Mouse (Mus musculus) liver, embryonic 16.5 days (tissue): Measurements from ENCODE around the gene Ddit4. TPM values are rescaled to one million over a fixed set of nuclear protein-coding genes. Genes with fewer than 3 reads are reported as not detected.

Experiments used
- ATAC-seq: fragments of 200-750 bp; cut with Nextera tagmentation; 2 replicates; pipeline ENCODE4 v1.8.0; 2017; ENCODE audit warnings: low read depth, mild to moderate bottlenecking, moderate number of reproducible peaks, moderate library complexity
- H3K27ac ChIP-seq: fragments of 300-500 bp; sonication (generic); 2 replicates; pipeline ENCODE4 v1.5.1; 2014; ENCODE audit warnings: mild to moderate bottlenecking, low read length
- H3K27me3 ChIP-seq: fragments of 300-500 bp; sonication (generic); 2 replicates; pipeline ENCODE4 v1.6.1; 2014; ENCODE audit warnings: low read depth, low read length, mixed read lengths; ENCODE audit not compliant: control insufficient read depth, insufficient read depth
- H3K36me3 ChIP-seq: fragments of 300-500 bp; sonication (generic); 2 replicates; pipeline ENCODE4 v1.6.1; 2014; ENCODE audit warnings: mild to moderate bottlenecking; ENCODE audit not compliant: control insufficient read depth, insufficient read depth
- H3K4me1 ChIP-seq: fragments of 300-500 bp; sonication (generic); 2 replicates; pipeline ENCODE4 v1.6.1; 2014; ENCODE audit warnings: low read depth, low read length, mixed read lengths; ENCODE audit not compliant: control insufficient read depth
- H3K4me2 ChIP-seq: fragments of 300-500 bp; sonication (generic); 2 replicates; pipeline ENCODE4 v1.6.1; 2014; ENCODE audit warnings: low read depth, low read length, mixed read lengths
- H3K4me3 ChIP-seq: fragments of 300-500 bp; sonication (generic); 2 replicates; pipeline ENCODE4 v1.5.1; 2014; ENCODE audit warnings: low read depth, mild to moderate bottlenecking, low read length
- H3K9ac ChIP-seq: fragments of 300-500 bp; sonication (generic); 2 replicates; pipeline ENCODE4 v1.6.1; 2014; ENCODE audit warnings: low read depth, low read length
- H3K9me3 ChIP-seq: fragments of 300-500 bp; sonication (generic); replicated peaks from 2 replicates; pipeline ENCODE4 v1.6.1; 2016; ENCODE audit warnings: low read length; ENCODE audit not compliant: control insufficient read depth
- WGBS: fragments of 180-500 bp; shearing (Covaris S2); extraction: QIAGEN DNeasy Blood & Tissue Kit; methylation state at CpG from one replicate; pipeline ENCODE4 v1.1.7; 2014; ENCODE audit not compliant: insufficient replicate concordance; 5-methylcytosine and 5-hydroxymethylcytosine counted together
- polyA plus RNA-seq: library from polyadenylated mRNA; unstranded; fragments of >200 nt; fragmentation: Nextera tagmentation; extraction: Ambion mirVana; gene quantifications from 2 replicates; pipeline ENCODE4 v1.2.1, GENCODE M21; 2015

Ddit4 gene
- polyA plus RNA-seq, 1 experiment from 2014 or later = 6.8 TPM

GRCm38 (mm10) chr10:59966743-59967142 lies 15.1 kb upstream of the Ddit4 start:
- Histone ChIP-seq H3K27me3 (no peaks in the 10 kb centered on the region; the same call in 1 of the 2 replicates), H3K36me3 (no peaks in the 10 kb centered on the region), H3K4me3 (no peak overlapping the region), H3K27ac (no peak overlapping the region), H3K9ac (no peak overlapping the region), H3K9me3 (no peaks in the 10 kb centered on the region), H3K4me1 (peaks cover 12% of the 10 kb centered on the region), H3K4me2 (no peak overlapping the region)
- no peak for ATAC-seq
- 81% methylated on average over 6 of the region's 6 CpGs for WGBS

GRCm38 (mm10) chr10:59965788-59966187 lies 14.2 kb upstream of the Ddit4 start:
- ATAC-seq = no peak
- WGBS = 76% methylated on average over 8 of the region's 8 CpGs
- H3K9me3 ChIP-seq = no peaks in the 10 kb centered on the region
- no peak overlapping the region for H3K27ac ChIP-seq
- H3K4me2 ChIP-seq = no peak overlapping the region
- no peaks in the 10 kb centered on the region for H3K27me3 ChIP-seq
- no peak overlapping the region for H3K9ac ChIP-seq
- H3K36me3 ChIP-seq = no peaks in the 10 kb centered on the region
- H3K4me1 ChIP-seq = peaks cover 12% of the 10 kb centered on the region
- H3K4me3 ChIP-seq = no peak overlapping the region

GRCm38 (mm10) chr10:59965362-59965695 lies 13.7 kb upstream of the Ddit4 start:
- no peak for ATAC-seq
- Histone ChIP-seq H3K9me3 (no peaks in the 10 kb centered on the region), H3K4me2 (no peak overlapping the region), H3K4me3 (no peak overlapping the region), H3K9ac (no peak overlapping the region), H3K27me3 (no peaks in the 10 kb centered on the region), H3K4me1 (peaks cover 7% of the 10 kb centered on the region), H3K36me3 (no peaks in the 10 kb centered on the region), H3K27ac (no peak overlapping the region)
- WGBS = 51% methylated on average over 9 of the region's 9 CpGs

GRCm38 (mm10) chr10:59964504-59965361 lies 13.1 kb upstream of the Ddit4 start:
- no peaks in the 10 kb centered on the region for H3K9me3 ChIP-seq
- H3K27me3 ChIP-seq = no peaks in the 10 kb centered on the region
- 25% methylated on average over 21 of the region's 23 CpGs for WGBS
- H3K36me3 ChIP-seq = no peaks in the 10 kb centered on the region
- H3K4me2 ChIP-seq = no peak overlapping the region
- no peak overlapping the region for H3K27ac ChIP-seq
- peaks cover 2% of the 10 kb centered on the region; the same call in 1 of the 2 replicates for H3K4me1 ChIP-seq
- ATAC-seq = 0 out of 2 replicates have a peak, but pooled peaks have one; percentile 19
- H3K9ac ChIP-seq = no peak overlapping the region
- H3K4me3 ChIP-seq = no peak overlapping the region

- no peak for ATAC-seq
- Histone ChIP-seq H3K27ac (no peak overlapping the region), H3K4me2 (no peak overlapping the region), H3K9me3 (no peaks in the 10 kb centered on the region), H3K9ac (no peak overlapping the region), H3K36me3 (no peaks in the 10 kb centered on the region), H3K27me3 (no peaks in the 10 kb centered on the region), H3K4me3 (no peak overlapping the region), H3K4me1 (no peaks in the 10 kb centered on the region; the same call in 1 of the 2 replicates)
- WGBS = 54% methylated on average over 2 of the region's 2 CpGs
Observed at GRCm38 (mm10) chr10:59963609-59964008, 12.0 kb upstream of the Ddit4 start.

- H3K27me3 ChIP-seq = peaks cover 14% of the 10 kb centered on the region
- H3K36me3 ChIP-seq = no peaks in the 10 kb centered on the region
- H3K27ac ChIP-seq = no peak overlapping the region
- 64% methylated on average over 11 of the region's 12 CpGs for whole genome bisulfite sequencing
- H3K4me3 ChIP-seq = no peak overlapping the region
- no peak for ATAC-seq
- no peaks in the 10 kb centered on the region; the same call in 1 of the 2 replicates for H3K4me1 ChIP-seq
- H3K9me3 ChIP-seq = no peaks in the 10 kb centered on the region
- no peak overlapping the region for H3K9ac ChIP-seq
- no peak overlapping the region for H3K4me2 ChIP-seq
Observed at GRCm38 (mm10) chr10:59959517-59959916, 7.9 kb upstream of the Ddit4 start.

- H3K9ac ChIP-seq = no peak overlapping the region
- no peak overlapping the region for H3K4me3 ChIP-seq
- H3K9me3 ChIP-seq = no peaks in the 10 kb centered on the region
- ATAC-seq = no peak
- H3K4me2 ChIP-seq = no peak overlapping the region
- peaks cover 14% of the 10 kb centered on the region for H3K27me3 ChIP-seq
- no peaks in the 10 kb centered on the region for H3K36me3 ChIP-seq
- no peak overlapping the region for H3K27ac ChIP-seq
- H3K4me1 ChIP-seq = no peaks in the 10 kb centered on the region
- 46% methylated on average over 5 of the region's 5 CpGs for WGBS
Observed at GRCm38 (mm10) chr10:59958458-59958857, 6.8 kb upstream of the Ddit4 start.

- no peaks in the 10 kb centered on the region for H3K36me3 ChIP-seq
- no peak overlapping the region for H3K4me3 ChIP-seq
- H3K4me1 ChIP-seq = peaks cover 3% of the 10 kb centered on the region
- H3K9me3 ChIP-seq = no peaks in the 10 kb centered on the region
- 43% methylated on average over 25 of the region's 25 CpGs for WGBS
- no peak for ATAC-seq
- H3K27me3 ChIP-seq = peaks cover 20% of the 10 kb centered on the region
- no peak overlapping the region for H3K27ac ChIP-seq
- H3K9ac ChIP-seq = no peak overlapping the region
- no peak overlapping the region for H3K4me2 ChIP-seq
Observed at GRCm38 (mm10) chr10:59957171-59958149, 5.8 kb upstream of the Ddit4 start.
